Mouse (Mus musculus) limb, embryonic 15.5 days (tissue): ENCODE data around the gene Gm20721. TPM values are rescaled to one million over a fixed set of nuclear protein-coding genes. Genes with fewer than 3 reads are reported as not detected.
"Not testable (repeated sequence)": the region's sequence is repeated elsewhere in the genome, so short reads cannot be mapped to it uniquely, and the experiment has no call there.

Experiments used
- ATAC-seq: fragments of 200-750 bp; cut with Nextera tagmentation; 2 replicates; pipeline ENCODE4 v1.8.0; 2017; ENCODE audit warnings: low read depth, moderate TSS enrichment; ENCODE audit not compliant: insufficient number of reproducible peaks, low FRiP score, low TSS enrichment
- H3K27ac ChIP-seq: fragments of 300-500 bp; sonication (generic); 2 replicates; pipeline ENCODE4 v1.5.1; 2015; ENCODE audit warnings: moderate library complexity, mild to moderate bottlenecking, inconsistent platforms
- H3K27me3 ChIP-seq: fragments of 300-500 bp; sonication (generic); 2 replicates; pipeline ENCODE4 v1.6.1; 2015; ENCODE audit warnings: inconsistent platforms
- H3K36me3 ChIP-seq: fragments of 300-500 bp; sonication (generic); 2 replicates; pipeline ENCODE4 v1.6.1; 2015; ENCODE audit warnings: inconsistent platforms
- H3K4me1 ChIP-seq: fragments of 300-500 bp; sonication (generic); 2 replicates; pipeline ENCODE4 v1.6.1; 2015; ENCODE audit warnings: inconsistent platforms
- H3K4me2 ChIP-seq: fragments of 300-500 bp; sonication (generic); 2 replicates; pipeline ENCODE4 v1.6.1; 2015; ENCODE audit warnings: mild to moderate bottlenecking, inconsistent platforms
- H3K4me3 ChIP-seq: fragments of 300-500 bp; sonication (generic); 2 replicates; pipeline ENCODE4 v1.5.1; 2015; ENCODE audit warnings: mild to moderate bottlenecking, inconsistent platforms
- H3K9ac ChIP-seq: fragments of 300-500 bp; sonication (generic); 2 replicates; pipeline ENCODE4 v1.6.1; 2015; ENCODE audit warnings: inconsistent platforms
- H3K9me3 ChIP-seq: fragments of 300-500 bp; sonication (generic); 2 replicates; pipeline ENCODE4 v1.6.1; 2016; ENCODE audit warnings: inconsistent platforms
- WGBS: fragments of 180-500 bp; shearing (Covaris S2); methylation state at CpG from one replicate; pipeline ENCODE4 v1.1.7; 2015; 5-methylcytosine and 5-hydroxymethylcytosine counted together
- polyA plus RNA-seq: library from polyadenylated mRNA; unstranded; fragments of >200 nt; fragmentation: Nextera tagmentation; extraction: Ambion mirVana; gene quantifications from 2 replicates; pipeline ENCODE4 v1.2.1, GENCODE M21; 2015

Gm20721 gene
- polyA plus RNA-seq, 1 experiment from 2014 or later = 28.5 TPM

- Histone ChIP-seq H3K9me3 (no peaks in the 10 kb centered on the region), H3K4me1 (peaks cover 37% of the 10 kb centered on the region), H3K27ac (peak overlapping the region; percentile 99), H3K36me3 (peaks cover 23% of the 10 kb centered on the region), H3K9ac (peak overlapping the region; percentile 100), H3K27me3 (no peaks in the 10 kb centered on the region), H3K4me3 (peak overlapping the region; percentile 94), H3K4me2 (peak overlapping the region; percentile 69)
- WGBS = 33% methylated on average over 58 of the region's 58 CpGs
- ATAC-seq = no peak
These were observed 17.4 kb downstream of the Gm20721 start for GRCm38 (mm10) chr2:174328926-174329662.

GRCm38 (mm10) chr2:174328358-174328905, 18.1 kb downstream of the Gm20721 start:
- H3K27me3 ChIP-seq = no peaks in the 10 kb centered on the region
- 46% methylated on average over 46 of the region's 46 CpGs for WGBS
- H3K4me2 ChIP-seq = peak overlapping the region; percentile 69
- H3K4me1 ChIP-seq = peaks cover 30% of the 10 kb centered on the region
- H3K4me3 ChIP-seq = peak overlapping the region; percentile 94
- ATAC-seq = no peak
- no peaks in the 10 kb centered on the region for H3K9me3 ChIP-seq
- peak overlapping the region; percentile 99 for H3K27ac ChIP-seq
- H3K36me3 ChIP-seq = peaks cover 17% of the 10 kb centered on the region
- peak overlapping the region; percentile 100 for H3K9ac ChIP-seq

- H3K4me3 ChIP-seq = peak overlapping the region; percentile 94
- 52% methylated on average over 64 of the region's 64 CpGs for WGBS
- no peaks in the 10 kb centered on the region for H3K9me3 ChIP-seq
- peak; percentile 26; the same call in 1 of the 2 replicates for ATAC-seq
- no peaks in the 10 kb centered on the region for H3K27me3 ChIP-seq
- peak overlapping the region; percentile 69 for H3K4me2 ChIP-seq
- H3K4me1 ChIP-seq = peaks cover 22% of the 10 kb centered on the region
- peak overlapping the region; percentile 54 for H3K9ac ChIP-seq
- peak overlapping the region; percentile 99 for H3K27ac ChIP-seq
- H3K36me3 ChIP-seq = peaks cover 20% of the 10 kb centered on the region
These were observed 19.1 kb downstream of the Gm20721 start for GRCm38 (mm10) chr2:174327295-174327981.

- Histone ChIP-seq H3K4me2 (peak overlapping the region; percentile 69), H3K27me3 (no peaks in the 10 kb centered on the region), H3K27ac (no peak overlapping the region), H3K9me3 (no peaks in the 10 kb centered on the region), H3K36me3 (peaks cover 20% of the 10 kb centered on the region), H3K4me3 (peak overlapping the region; percentile 94), H3K4me1 (peaks cover 15% of the 10 kb centered on the region), H3K9ac (no peak overlapping the region)
- ATAC-seq = no peak
- WGBS = 61% methylated on average over 8 of the region's 8 CpGs
These were observed 20.0 kb downstream of the Gm20721 start for GRCm38 (mm10) chr2:174326481-174326880.

- 0 out of 2 replicates have a peak overlapping the region, but pooled peaks have one; percentile 94 for H3K4me3 ChIP-seq
- H3K27me3 ChIP-seq = no peaks in the 10 kb centered on the region
- no peaks in the 10 kb centered on the region for H3K9me3 ChIP-seq
- H3K36me3 ChIP-seq = peaks cover 20% of the 10 kb centered on the region
- ATAC-seq = no peak
- WGBS = 54% methylated on average over 4 of the region's 4 CpGs
- no peak overlapping the region for H3K27ac ChIP-seq
- peaks cover 15% of the 10 kb centered on the region for H3K4me1 ChIP-seq
- no peak overlapping the region for H3K9ac ChIP-seq
- H3K4me2 ChIP-seq = peak overlapping the region; percentile 69; the same call in 1 of the 2 replicates
These were observed 20.5 kb downstream of the Gm20721 start for GRCm38 (mm10) chr2:174325989-174326388.

GRCm38 (mm10) chr2:174316661-174317060, 29.9 kb downstream of the Gm20721 start:
- WGBS = 70% methylated on average over 9 of the region's 9 CpGs

GRCm38 (mm10) chr2:174315445-174315844, 31.1 kb downstream of the Gm20721 start:
- not testable (repeated sequence) for H3K4me3 ChIP-seq, H3K9me3 ChIP-seq, H3K9ac ChIP-seq, H3K4me2 ChIP-seq, ATAC-seq, H3K27ac ChIP-seq, H3K36me3 ChIP-seq, H3K27me3 ChIP-seq
- H3K4me1 ChIP-seq = peaks cover 11% of the 10 kb centered on the region

More at GRCm38 (mm10) chr2:174316661-174317060, 29.9 kb downstream of the Gm20721 start:
- peaks cover 7% of the 10 kb centered on the region for H3K4me1 ChIP-seq
- H3K27ac ChIP-seq = no peak overlapping the region
- no peak for ATAC-seq
- H3K36me3 ChIP-seq = no peaks in the 10 kb centered on the region
- no peak overlapping the region for H3K4me3 ChIP-seq
- H3K9me3 ChIP-seq = no peaks in the 10 kb centered on the region
- H3K9ac ChIP-seq = no peak overlapping the region
- H3K4me2 ChIP-seq = no peak overlapping the region
- no peaks in the 10 kb centered on the region for H3K27me3 ChIP-seq

- H3K27ac ChIP-seq = 0 out of 2 replicates have a peak overlapping the region, but pooled peaks have one; percentile 17
- no peak for ATAC-seq
- H3K4me1 ChIP-seq = peaks cover 11% of the 10 kb centered on the region
- H3K9ac ChIP-seq = no peak overlapping the region
- H3K27me3 ChIP-seq = no peaks in the 10 kb centered on the region
- 89% methylated on average over 2 of the region's 2 CpGs for WGBS
- H3K4me2 ChIP-seq = no peak overlapping the region
- no peaks in the 10 kb centered on the region for H3K36me3 ChIP-seq
- no peaks in the 10 kb centered on the region for H3K9me3 ChIP-seq
- no peak overlapping the region for H3K4me3 ChIP-seq
These were observed 33.9 kb downstream of the Gm20721 start for GRCm38 (mm10) chr2:174312661-174313060.

- Histone ChIP-seq H3K36me3 (no peaks in the 10 kb centered on the region), H3K4me2 (no peak overlapping the region), H3K9me3 (no peaks in the 10 kb centered on the region), H3K4me1 (peaks cover 11% of the 10 kb centered on the region), H3K27me3 (no peaks in the 10 kb centered on the region), H3K9ac (no peak overlapping the region), H3K4me3 (no peak overlapping the region), H3K27ac (0 out of 2 replicates have a peak overlapping the region, but pooled peaks have one; percentile 17)
- WGBS = 27% methylated on average over 4 of the region's 4 CpGs
- ATAC-seq = peak; percentile 25; the same call in 1 of the 2 replicates
These were observed 34.3 kb downstream of the Gm20721 start for GRCm38 (mm10) chr2:174312118-174312647.

GRCm38 (mm10) chr2:174311613-174312012, 34.9 kb downstream of the Gm20721 start:
- Histone ChIP-seq H3K4me3 (no peak overlapping the region), H3K9me3 (no peaks in the 10 kb centered on the region), H3K4me2 (no peak overlapping the region), H3K27ac (no peak overlapping the region), H3K27me3 (no peaks in the 10 kb centered on the region), H3K36me3 (no peaks in the 10 kb centered on the region), H3K4me1 (peaks cover 11% of the 10 kb centered on the region), H3K9ac (no peak overlapping the region)
- no peak for ATAC-seq
- WGBS = 74% methylated on average over 1 of the region's 1 CpGs

GRCm38 (mm10) chr2:174310913-174311514, 35.5 kb downstream of the Gm20721 start:
- no peak for ATAC-seq
- H3K27me3 ChIP-seq = no peaks in the 10 kb centered on the region
- 15% methylated on average over 7 of the region's 7 CpGs for WGBS
- no peak overlapping the region for H3K27ac ChIP-seq
- no peaks in the 10 kb centered on the region for H3K9me3 ChIP-seq
- H3K4me1 ChIP-seq = peaks cover 11% of the 10 kb centered on the region
- no peaks in the 10 kb centered on the region for H3K36me3 ChIP-seq
- H3K4me3 ChIP-seq = no peak overlapping the region
- no peak overlapping the region for H3K4me2 ChIP-seq
- no peak overlapping the region for H3K9ac ChIP-seq
